Mouse (Mus musculus) erythroblast, embryonic 14.5 days (primary cell): ENCODE data around the gene Ccdc124.

Source experiments
- GATA1 ChIP-seq: IDR thresholded peaks from 2 replicates; pipeline ENCODE4 v1.6.1; 2012; ENCODE audit warnings: low read length, inconsistent platforms, mixed read lengths
- TAL1 ChIP-seq: IDR thresholded peaks from 3 replicates; pipeline ENCODE4 v1.6.1; 2012; ENCODE audit warnings: low read length, inconsistent platforms, mixed read lengths

- TF ChIP-seq GATA1: no peak
- no peak for TF ChIP-seq TAL1
Measured at GRCm38 (mm10) chr8:70856028-70856427, 17.7 kb downstream of the Ccdc124 start.
